Mouse (Mus musculus) mesoderm, embryonic 11.5 days (tissue): ENCODE measurements at regions not wholly inside any gene's neighbourhood (a gene's known extent, or its start where the extent isn't known, plus 50 kb on each side); places are given as distances from the start of the nearest gene placed in this dataset.
A peak's percentile ranks its signal among the peaks of the same experiment; 100 is the strongest.

Experiments used
- DNase-seq: peaks from one replicate; pipeline ENCODE4 v3.0.0-alpha.2; 2012; ENCODE audit warnings: low read depth, low spot score

GRCm38 (mm10) chr1:71472691-71473090 is 58.0 kb upstream of the Abca12 start:
- DNase-seq = no peak

DNA sequence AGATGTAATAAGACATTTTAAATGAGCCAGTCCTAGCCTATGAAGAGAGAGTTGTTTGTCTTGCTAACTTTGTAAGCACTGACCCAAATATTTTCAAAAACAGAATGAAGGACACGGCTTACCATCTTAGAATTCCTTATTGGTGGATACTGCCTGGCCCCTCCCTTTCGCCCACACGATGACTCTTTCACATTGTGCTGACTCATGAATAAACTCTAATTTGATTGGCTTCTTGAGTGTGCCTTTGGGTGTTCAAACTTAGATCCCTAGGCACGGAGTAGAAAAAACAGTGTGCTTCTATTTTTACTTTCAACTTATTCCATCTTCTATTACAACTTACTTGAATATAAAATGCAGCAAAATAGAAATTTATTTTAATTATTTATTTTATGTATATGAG is 68.4 kb upstream of the Abca12 start:
- no peak for DNase-seq

- no peak for DNase-seq
These were observed 62.4 kb upstream of the Atic start for GRCm38 (mm10) chr1:71494576-71494975.

- peak; percentile 55 for DNase-seq
These were observed 51.1 kb upstream of the Atic start for GRCm38 (mm10) chr1:71505898-71506297.

GRCm38 (mm10) chr1:71506534-71506933 is 50.4 kb upstream of the Atic start:
- DNase-seq = no peak
